Mouse (Mus musculus): Measurements from ENCODE around the gene Mpo. TPM values are rescaled to one million over a fixed set of nuclear protein-coding genes. Genes with fewer than 3 reads are reported as not detected.

The Mpo gene
- polyA plus RNA-seq, 1 experiment from 2014 or later, result 0.64 TPM

- Histone ChIP-seq H3K4me2 (ENCODE audit: low read depth, low read length) (peak overlapping the region; percentile 81), H3K9ac (ENCODE audit: low read length) (no peak overlapping the region), H3K36me3 (ENCODE audit: control insufficient read depth, insufficient read depth, low read length) (no peaks in the 10 kb centered on the region), H3K9me3 (ENCODE audit: control insufficient read depth, low read length) (no peaks in the 10 kb centered on the region), H3K27me3 (ENCODE audit: control insufficient read depth, insufficient read depth, low read depth, low read length) (no peaks in the 10 kb centered on the region; the same call in 1 of the 2 replicates), H3K4me3 (ENCODE audit: low read length) (peak overlapping the region; percentile 52; the same call in 1 of the 2 replicates), H3K4me1 (replicated peaks; ENCODE audit: control insufficient read depth, insufficient read depth, low read length) (peaks cover 8% of the 10 kb centered on the region), H3K27ac (ENCODE audit: low read length) (no peak overlapping the region)
- 40% methylated on average over 12 of the region's 12 CpGs for WGBS
- ATAC-seq (ENCODE audit: low read depth), result no peak; the same call in 1 of the 2 replicates
Observed at GRCm38 (mm10) chr11:87778915-87779314, 14.5 kb upstream of the Mpo start.

GRCm38 (mm10) chr11:87779392-87779791 lies 14.0 kb upstream of the Mpo start:
- Histone ChIP-seq H3K4me3 (ENCODE audit: low read length) (no peak overlapping the region), H3K36me3 (ENCODE audit: control insufficient read depth, insufficient read depth, low read length) (no peaks in the 10 kb centered on the region), H3K4me2 (ENCODE audit: low read depth, low read length) (no peak overlapping the region), H3K27ac (ENCODE audit: low read length) (no peak overlapping the region), H3K27me3 (ENCODE audit: control insufficient read depth, insufficient read depth, low read depth, low read length) (no peaks in the 10 kb centered on the region; the same call in 1 of the 2 replicates), H3K9ac (ENCODE audit: low read length) (no peak overlapping the region), H3K4me1 (replicated peaks; ENCODE audit: control insufficient read depth, insufficient read depth, low read length) (peaks cover 8% of the 10 kb centered on the region), H3K9me3 (ENCODE audit: control insufficient read depth, low read length) (no peaks in the 10 kb centered on the region)
- 78% methylated on average over 4 of the region's 4 CpGs for WGBS
- ATAC-seq (ENCODE audit: low read depth), result no peak

GRCm38 (mm10) chr11:87780130-87780529 lies 13.3 kb upstream of the Mpo start:
- Histone ChIP-seq H3K4me1 (replicated peaks; ENCODE audit: control insufficient read depth, insufficient read depth, low read length) (peaks cover 8% of the 10 kb centered on the region), H3K4me3 (ENCODE audit: low read length) (no peak overlapping the region), H3K36me3 (ENCODE audit: control insufficient read depth, insufficient read depth, low read length) (no peaks in the 10 kb centered on the region), H3K27ac (ENCODE audit: low read length) (no peak overlapping the region), H3K9me3 (ENCODE audit: control insufficient read depth, low read length) (no peaks in the 10 kb centered on the region), H3K27me3 (ENCODE audit: control insufficient read depth, insufficient read depth, low read depth, low read length) (no peaks in the 10 kb centered on the region; the same call in 1 of the 2 replicates), H3K4me2 (ENCODE audit: low read depth, low read length) (no peak overlapping the region), H3K9ac (ENCODE audit: low read length) (no peak overlapping the region)
- ATAC-seq (ENCODE audit: low read depth), result no peak
- WGBS, result 69% methylated on average over 8 of the region's 8 CpGs

GRCm38 (mm10) chr11:87790088-87790487 lies 3.3 kb upstream of the Mpo start:
- 81% methylated on average over 6 of the region's 6 CpGs for WGBS

DNA sequence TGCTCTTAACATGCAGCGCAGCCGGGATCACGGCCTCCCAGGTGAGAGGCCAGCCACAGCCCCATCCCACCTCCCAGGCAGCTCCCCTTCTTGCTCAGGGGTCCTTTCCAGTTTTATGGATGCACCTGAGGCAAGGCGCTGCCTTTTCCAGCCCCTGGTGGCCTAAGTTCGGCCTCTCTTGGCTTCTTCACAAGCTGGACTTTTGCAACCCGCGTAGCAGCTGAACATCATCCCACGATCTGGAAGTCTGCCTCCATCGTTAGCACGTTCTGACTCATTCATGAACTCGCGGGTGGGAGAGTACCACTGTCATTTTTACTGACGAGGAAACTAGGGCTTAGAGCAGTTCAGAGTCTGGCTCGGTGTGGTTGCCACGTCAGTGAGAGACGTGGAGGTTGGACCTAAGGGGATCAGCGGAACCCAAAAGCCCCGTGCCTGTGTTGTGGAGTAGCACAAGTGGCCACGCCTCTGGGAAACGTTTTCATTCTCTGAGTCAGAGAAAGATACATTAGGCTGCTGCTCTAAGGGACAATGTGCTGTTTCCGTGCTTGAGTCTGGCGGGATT lies 8.4 kb downstream of the Mpo start:
- Histone ChIP-seq H3K9me3 (ENCODE audit: control insufficient read depth, low read length) (no peaks in the 10 kb centered on the region), H3K27me3 (ENCODE audit: control insufficient read depth, insufficient read depth, low read depth, low read length) (no peaks in the 10 kb centered on the region; the same call in 1 of the 2 replicates), H3K4me2 (ENCODE audit: low read depth, low read length) (no peak overlapping the region), H3K4me1 (replicated peaks; ENCODE audit: control insufficient read depth, insufficient read depth, low read length) (no peaks in the 10 kb centered on the region), H3K36me3 (ENCODE audit: control insufficient read depth, insufficient read depth, low read length) (no peaks in the 10 kb centered on the region), H3K9ac (ENCODE audit: low read length) (no peak overlapping the region), H3K4me3 (ENCODE audit: low read length) (no peak overlapping the region), H3K27ac (ENCODE audit: low read length) (no peak overlapping the region)
- 74% methylated on average over 22 of the region's 22 CpGs for WGBS
- ATAC-seq (ENCODE audit: low read depth), result no peak

More at GRCm38 (mm10) chr11:87790088-87790487, 3.3 kb upstream of the Mpo start:
- H3K27me3 ChIP-seq (ENCODE audit: control insufficient read depth, insufficient read depth, low read depth, low read length), result no peaks in the 10 kb centered on the region
- no peaks in the 10 kb centered on the region for H3K9me3 ChIP-seq (ENCODE audit: control insufficient read depth, low read length)
- no peaks in the 10 kb centered on the region for H3K36me3 ChIP-seq (ENCODE audit: control insufficient read depth, insufficient read depth, low read length)
- H3K9ac ChIP-seq (ENCODE audit: low read length), result no peak overlapping the region
- H3K4me3 ChIP-seq (ENCODE audit: low read length), result no peak overlapping the region
- no peak overlapping the region for H3K27ac ChIP-seq (ENCODE audit: low read length)
- H3K4me2 ChIP-seq (ENCODE audit: low read depth, low read length), result no peak overlapping the region
- ATAC-seq (ENCODE audit: low read depth), result no peak
- H3K4me1 ChIP-seq (replicated peaks; ENCODE audit: control insufficient read depth, insufficient read depth, low read length), result no peaks in the 10 kb centered on the region

DNA sequence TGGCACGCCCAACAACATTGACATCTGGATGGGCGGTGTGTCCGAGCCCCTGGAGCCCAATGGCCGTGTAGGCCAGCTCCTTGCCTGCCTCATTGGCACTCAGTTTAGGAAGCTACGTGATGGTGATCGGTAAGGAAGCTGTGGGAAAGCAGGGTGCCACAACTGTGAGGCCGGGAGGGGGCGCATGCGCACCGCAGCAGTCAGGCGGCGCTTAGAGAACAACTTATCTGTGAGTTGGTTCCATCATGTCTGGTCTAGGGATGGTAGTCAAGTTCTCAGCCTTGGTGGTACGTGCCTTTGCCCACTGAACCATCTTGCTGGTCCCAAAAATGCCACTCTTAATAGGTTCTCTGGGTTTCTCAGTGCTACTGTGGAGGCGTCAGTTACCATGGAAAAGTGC lies 9.2 kb downstream of the Mpo start:
- Histone ChIP-seq H3K4me1 (replicated peaks; ENCODE audit: control insufficient read depth, insufficient read depth, low read length) (no peaks in the 10 kb centered on the region), H3K27me3 (ENCODE audit: control insufficient read depth, insufficient read depth, low read depth, low read length) (no peaks in the 10 kb centered on the region), H3K9me3 (ENCODE audit: control insufficient read depth, low read length) (no peaks in the 10 kb centered on the region), H3K9ac (ENCODE audit: low read length) (no peak overlapping the region), H3K4me2 (ENCODE audit: low read depth, low read length) (no peak overlapping the region), H3K36me3 (ENCODE audit: control insufficient read depth, insufficient read depth, low read length) (no peaks in the 10 kb centered on the region), H3K4me3 (ENCODE audit: low read length) (no peak overlapping the region), H3K27ac (ENCODE audit: low read length) (no peak overlapping the region)
- WGBS, result 41% methylated on average over 14 of the region's 14 CpGs
- ATAC-seq (ENCODE audit: low read depth), result no peak

DNA sequence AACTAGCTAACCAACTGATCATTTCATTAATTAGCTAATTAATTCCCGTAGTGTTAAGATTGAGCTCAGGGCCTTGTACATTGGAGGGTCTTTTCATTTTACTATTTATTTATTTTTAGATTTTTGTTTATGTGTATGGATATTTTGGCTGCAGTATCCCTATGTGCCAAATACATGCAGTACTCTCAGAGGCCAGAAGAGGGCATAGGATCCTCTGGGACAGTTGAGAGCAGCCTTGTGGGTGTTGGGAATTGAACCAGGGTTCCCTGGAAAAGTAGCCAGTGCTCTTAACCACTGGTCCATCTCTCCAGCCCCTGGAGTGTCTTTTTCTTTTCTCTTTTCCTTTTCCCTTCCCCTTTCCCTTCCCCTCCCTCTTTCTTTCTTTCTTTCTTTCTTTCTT lies 12.1 kb downstream of the Mpo start:
- Histone ChIP-seq H3K27me3 (ENCODE audit: control insufficient read depth, insufficient read depth, low read depth, low read length) (no peaks in the 10 kb centered on the region; the same call in 1 of the 2 replicates), H3K9ac (ENCODE audit: low read length) (no peak overlapping the region), H3K36me3 (ENCODE audit: control insufficient read depth, insufficient read depth, low read length) (no peaks in the 10 kb centered on the region), H3K4me1 (replicated peaks; ENCODE audit: control insufficient read depth, insufficient read depth, low read length) (no peaks in the 10 kb centered on the region), H3K27ac (ENCODE audit: low read length) (no peak overlapping the region), H3K4me2 (ENCODE audit: low read depth, low read length) (no peak overlapping the region), H3K9me3 (ENCODE audit: control insufficient read depth, low read length) (no peaks in the 10 kb centered on the region), H3K4me3 (ENCODE audit: low read length) (no peak overlapping the region)
- WGBS, result 61% methylated on average over 1 of the region's 1 CpGs
- no peak for ATAC-seq (ENCODE audit: low read depth)

DNA sequence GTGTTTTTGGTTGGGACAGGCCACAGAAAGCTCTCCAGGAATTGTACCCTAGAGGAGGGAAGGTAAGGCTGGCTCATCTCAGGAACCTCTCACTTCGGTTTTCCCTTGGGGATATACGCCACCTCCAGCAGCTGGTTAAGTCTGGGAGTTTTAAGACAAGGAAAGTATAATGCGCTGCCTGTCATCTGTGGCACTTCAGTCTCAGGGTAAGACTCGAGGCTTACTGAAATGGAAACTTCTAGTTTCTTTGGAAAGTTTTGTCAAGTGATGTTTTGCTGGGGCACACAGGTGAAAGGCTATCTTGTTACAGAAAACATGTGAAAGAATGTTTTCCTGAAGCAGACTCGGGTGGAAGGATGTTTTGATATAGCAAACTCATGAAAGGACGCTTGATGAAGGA lies 14.1 kb downstream of the Mpo start:
- H3K27me3 ChIP-seq (ENCODE audit: control insufficient read depth, insufficient read depth, low read depth, low read length), result no peaks in the 10 kb centered on the region; the same call in 1 of the 2 replicates
- no peaks in the 10 kb centered on the region for H3K4me1 ChIP-seq (replicated peaks; ENCODE audit: control insufficient read depth, insufficient read depth, low read length)
- no peak overlapping the region for H3K9ac ChIP-seq (ENCODE audit: low read length)
- H3K9me3 ChIP-seq (ENCODE audit: control insufficient read depth, low read length), result no peaks in the 10 kb centered on the region
- WGBS, result 75% methylated on average over 6 of the region's 6 CpGs
- H3K4me3 ChIP-seq (ENCODE audit: low read length), result no peak overlapping the region
- ATAC-seq (ENCODE audit: low read depth), result no peak
- no peaks in the 10 kb centered on the region for H3K36me3 ChIP-seq (ENCODE audit: control insufficient read depth, insufficient read depth, low read length)
- H3K4me2 ChIP-seq (ENCODE audit: low read depth, low read length), result no peak overlapping the region
- no peak overlapping the region for H3K27ac ChIP-seq (ENCODE audit: low read length)

GRCm38 (mm10) chr11:87808236-87808635 lies 14.9 kb downstream of the Mpo start:
- Histone ChIP-seq H3K4me3 (ENCODE audit: low read length) (no peak overlapping the region), H3K27me3 (ENCODE audit: control insufficient read depth, insufficient read depth, low read depth, low read length) (no peaks in the 10 kb centered on the region; the same call in 1 of the 2 replicates), H3K27ac (ENCODE audit: low read length) (no peak overlapping the region), H3K36me3 (ENCODE audit: control insufficient read depth, insufficient read depth, low read length) (no peaks in the 10 kb centered on the region), H3K9ac (ENCODE audit: low read length) (no peak overlapping the region), H3K4me2 (ENCODE audit: low read depth, low read length) (no peak overlapping the region), H3K9me3 (ENCODE audit: control insufficient read depth, low read length) (no peaks in the 10 kb centered on the region), H3K4me1 (replicated peaks; ENCODE audit: control insufficient read depth, insufficient read depth, low read length) (no peaks in the 10 kb centered on the region)
- WGBS, result 65% methylated on average over 7 of the region's 7 CpGs
- ATAC-seq (ENCODE audit: low read depth), result no peak

Data from lung, embryonic 16.5 days (tissue).